Mouse (Mus musculus) stomach, postnatal 0 days (tissue): ENCODE measurements at regions not wholly inside any gene's neighbourhood (a gene's known extent, or its start where the extent isn't known, plus 50 kb on each side); places are given as distances from the start of the nearest gene placed in this dataset.

Source experiments
- ATAC-seq: fragments of 200-750 bp; cut with Nextera tagmentation; 2 replicates; pipeline ENCODE4 v1.8.0; 2017; ENCODE audit not compliant: low FRiP score, low TSS enrichment
- DNase-seq: peaks from one replicate; pipeline ENCODE4 v3.0.0-alpha.2; 2016; ENCODE audit warnings: low spot score
- H3K27ac ChIP-seq: fragments of 300-500 bp; sonication (generic); replicated peaks from 2 replicates; pipeline ENCODE4 v1.5.1; 2014; ENCODE audit warnings: mild to moderate bottlenecking, control low read depth
- H3K27me3 ChIP-seq: fragments of 300-500 bp; sonication (generic); 2 replicates; pipeline ENCODE4 v1.6.1; 2014; ENCODE audit warnings: low read length; ENCODE audit not compliant: control insufficient read depth, insufficient read depth
- H3K36me3 ChIP-seq: fragments of 300-500 bp; sonication (generic); 2 replicates; pipeline ENCODE4 v1.6.1; 2014; ENCODE audit warnings: low read length, mixed read lengths; ENCODE audit not compliant: control insufficient read depth, insufficient read depth
- H3K4me1 ChIP-seq: fragments of 300-500 bp; sonication (generic); replicated peaks from 2 replicates; pipeline ENCODE4 v1.6.1; 2014; ENCODE audit warnings: antibody characterized with exemption; ENCODE audit not compliant: control insufficient read depth, insufficient read depth
- H3K4me2 ChIP-seq: fragments of 300-500 bp; sonication (generic); replicated peaks from 2 replicates; pipeline ENCODE4 v1.6.1; 2014; ENCODE audit warnings: low read depth, mild to moderate bottlenecking, control low read depth, moderate library complexity
- H3K4me3 ChIP-seq: fragments of 300-500 bp; sonication (generic); 2 replicates; pipeline ENCODE4 v1.5.1; 2014; ENCODE audit warnings: low read depth, low read length, control low read depth
- H3K9ac ChIP-seq: fragments of 300-500 bp; sonication (generic); 2 replicates; pipeline ENCODE4 v1.6.1; 2014; ENCODE audit warnings: mild to moderate bottlenecking, low read length, control low read depth, mixed read lengths
- H3K9me3 ChIP-seq: fragments of 300-500 bp; sonication (generic); 2 replicates; pipeline ENCODE4 v1.6.1; 2016; ENCODE audit warnings: low read length; ENCODE audit not compliant: control insufficient read depth
- CTCF ChIP-seq: IDR thresholded peaks from 2 replicates; pipeline ENCODE4 v1.5.1; 2016; ENCODE audit warnings: antibody characterized with exemption, low read depth, mild to moderate bottlenecking, moderate library complexity
- EP300 ChIP-seq: optimal IDR thresholded peaks from 2 replicates; pipeline ENCODE3; 2016; ENCODE audit warnings: antibody characterized with exemption
- WGBS: fragments of 180-500 bp; shearing (Covaris S2); extraction: QIAGEN DNeasy Blood & Tissue Kit; methylation state at CpG from one replicate; pipeline ENCODE4 v1.1.7; 2014; 5-methylcytosine and 5-hydroxymethylcytosine counted together

DNA sequence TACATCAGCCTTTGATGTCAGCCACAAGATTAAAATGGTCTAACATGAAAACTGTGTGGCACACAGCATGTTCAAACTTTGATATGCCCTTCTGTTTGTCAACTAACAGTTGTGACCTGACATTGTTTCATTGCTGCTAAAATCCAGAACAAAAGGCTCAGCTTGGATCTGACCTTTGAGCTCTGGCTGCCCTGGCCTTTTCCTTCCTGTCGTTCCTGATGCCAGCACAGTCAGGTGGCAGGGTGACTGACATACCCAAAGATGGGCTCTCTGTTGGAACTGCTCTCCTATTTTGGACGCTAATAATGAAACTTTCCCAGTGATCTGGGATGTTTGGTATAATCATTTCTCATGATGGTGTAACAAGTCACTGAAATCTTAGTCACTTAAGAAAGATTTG lies 416.8 kb upstream of the Mki67 start:
- Histone ChIP-seq H3K4me3 (no peak overlapping the region), H3K27ac (no peak overlapping the region), H3K36me3 (no peaks in the 10 kb centered on the region), H3K4me1 (no peaks in the 10 kb centered on the region), H3K9ac (no peak overlapping the region), H3K9me3 (no peaks in the 10 kb centered on the region), H3K4me2 (no peak overlapping the region), H3K27me3 (no peaks in the 10 kb centered on the region)
- WGBS, result 63% methylated on average over 2 of the region's 2 CpGs
- no peak for TF ChIP-seq EP300
- no peak for TF ChIP-seq CTCF
- ATAC-seq (no peak), DNase-seq (no peak)

DNA sequence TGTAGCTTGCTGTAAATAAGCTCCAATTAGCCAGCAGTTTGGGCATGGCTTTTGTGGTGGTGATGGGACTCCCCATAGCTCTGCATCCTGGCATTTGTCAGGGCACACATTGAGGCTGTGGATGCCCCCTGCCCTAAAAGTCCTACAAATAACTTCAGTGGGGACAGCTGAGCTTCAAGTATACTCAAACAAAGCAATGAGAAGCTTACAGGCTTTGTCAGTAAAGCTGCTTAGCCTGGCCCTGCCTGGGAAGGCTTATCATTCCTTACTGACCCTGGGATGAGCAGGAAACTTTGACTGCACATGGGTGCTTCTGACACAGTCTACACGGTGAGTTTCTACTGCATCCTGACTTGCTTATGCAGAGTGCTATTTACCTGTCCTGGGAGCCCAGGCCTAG lies 420.5 kb upstream of the Mki67 start:
- 73% methylated on average over 1 of the region's 1 CpGs for WGBS

DNA sequence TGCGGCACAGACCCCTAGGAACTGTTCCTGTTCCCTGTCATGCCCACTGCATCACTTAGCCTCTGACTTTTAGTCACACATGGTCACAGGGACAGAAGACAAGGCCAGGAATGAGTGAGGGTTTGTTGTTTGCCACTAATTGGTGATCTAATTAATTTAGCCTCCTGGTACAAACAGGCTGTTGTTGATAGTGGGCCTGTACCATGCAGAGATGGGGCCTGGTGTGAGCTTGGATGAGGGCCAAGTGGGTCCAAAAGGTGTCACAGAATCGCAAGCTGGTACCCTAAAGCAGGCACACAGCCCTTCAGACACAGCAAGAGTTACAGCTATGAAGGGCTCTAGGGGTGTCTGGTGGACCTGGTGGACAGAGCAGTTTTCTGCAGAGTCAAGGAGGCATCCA lies 421.2 kb upstream of the Mki67 start:
- Histone ChIP-seq H3K9me3 (no peaks in the 10 kb centered on the region), H3K4me1 (no peaks in the 10 kb centered on the region), H3K27me3 (no peaks in the 10 kb centered on the region), H3K36me3 (no peaks in the 10 kb centered on the region), H3K4me2 (no peak overlapping the region), H3K9ac (no peak overlapping the region), H3K27ac (no peak overlapping the region), H3K4me3 (no peak overlapping the region)
- TF ChIP-seq EP300 (no peak), CTCF (no peak)
- DNase-seq (no peak), ATAC-seq (no peak)
- WGBS, result 79% methylated on average over 2 of the region's 2 CpGs

More for the DNA sequence above, 420.5 kb upstream of the Mki67 start:
- Histone ChIP-seq H3K9me3 (no peaks in the 10 kb centered on the region), H3K9ac (no peak overlapping the region), H3K36me3 (no peaks in the 10 kb centered on the region), H3K4me3 (no peak overlapping the region), H3K4me2 (no peak overlapping the region), H3K27me3 (no peaks in the 10 kb centered on the region), H3K27ac (no peak overlapping the region), H3K4me1 (no peaks in the 10 kb centered on the region)
- DNase-seq (no peak), ATAC-seq (no peak)
- TF ChIP-seq EP300 (no peak), CTCF (no peak)

DNA sequence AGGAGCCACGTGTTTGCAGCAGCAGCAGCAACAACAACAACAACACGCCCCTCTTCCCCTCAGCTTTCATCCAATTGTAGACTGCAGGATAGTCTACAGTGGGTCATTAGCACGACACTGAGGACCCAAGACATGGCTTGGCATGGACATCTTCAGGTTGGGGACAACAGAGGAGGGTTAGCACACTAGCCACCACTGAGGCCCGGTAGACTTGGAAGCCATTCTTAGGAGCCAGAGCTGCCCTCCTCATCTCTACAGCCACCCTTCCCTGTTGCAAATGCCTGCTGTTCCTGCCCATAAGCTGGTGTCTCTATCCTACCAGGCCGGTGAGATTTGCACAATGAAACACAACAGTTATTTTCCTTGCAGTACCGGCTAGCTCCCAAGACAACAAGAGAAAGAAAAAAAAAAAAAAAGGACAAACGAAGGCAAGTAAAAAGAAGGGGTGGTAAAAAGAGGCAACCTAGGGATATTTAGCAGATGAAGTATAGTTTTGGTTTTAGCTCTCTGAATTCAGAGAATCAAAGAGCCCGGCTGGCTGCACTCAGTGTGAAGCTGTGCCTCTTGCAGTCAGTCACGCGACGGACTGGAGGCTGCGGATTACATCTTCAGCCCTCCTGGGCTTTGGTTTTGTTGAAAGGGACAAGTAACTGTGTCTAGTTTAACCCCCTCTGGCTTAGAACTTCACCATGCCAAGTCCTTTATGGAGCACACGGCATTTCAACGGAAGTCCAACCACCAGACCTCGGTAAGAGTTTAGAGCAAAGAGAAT lies 421.9 kb upstream of the Mki67 start:
- Histone ChIP-seq H3K4me2 (no peak overlapping the region), H3K27ac (no peak overlapping the region), H3K9me3 (no peaks in the 10 kb centered on the region), H3K4me3 (no peak overlapping the region), H3K9ac (no peak overlapping the region), H3K36me3 (no peaks in the 10 kb centered on the region), H3K27me3 (no peaks in the 10 kb centered on the region), H3K4me1 (no peaks in the 10 kb centered on the region)
- TF ChIP-seq EP300, result no peak
- TF ChIP-seq CTCF, result no peak
- WGBS, result 81% methylated on average over 15 of the region's 15 CpGs
- ATAC-seq (no peak), DNase-seq (no peak)

DNA sequence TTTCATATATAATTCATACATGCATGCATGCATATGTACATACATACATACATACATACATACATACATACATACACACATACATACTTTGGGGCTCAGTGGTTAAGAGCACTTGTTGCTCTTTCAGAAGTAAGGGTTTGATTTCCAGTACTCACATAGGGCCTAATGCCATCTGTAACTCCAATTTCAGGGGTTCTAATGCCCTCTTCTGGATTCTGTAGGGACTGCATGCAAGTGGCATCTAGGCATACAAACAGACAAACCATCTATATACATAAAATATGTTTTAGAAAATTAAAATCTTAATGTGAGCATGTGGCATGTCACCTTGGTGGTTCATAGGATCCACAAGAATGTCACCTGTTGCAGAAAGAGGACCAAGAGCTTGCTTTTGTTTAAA lies 426.7 kb upstream of the Mki67 start:
- Histone ChIP-seq H3K4me2 (no peak overlapping the region), H3K36me3 (no peaks in the 10 kb centered on the region), H3K9ac (no peak overlapping the region), H3K4me3 (no peak overlapping the region), H3K4me1 (no peaks in the 10 kb centered on the region), H3K27me3 (no peaks in the 10 kb centered on the region), H3K9me3 (no peaks in the 10 kb centered on the region), H3K27ac (no peak overlapping the region)
- ATAC-seq (no peak), DNase-seq (no peak)
- TF ChIP-seq EP300 (no peak), CTCF (peak; percentile 51)

DNA sequence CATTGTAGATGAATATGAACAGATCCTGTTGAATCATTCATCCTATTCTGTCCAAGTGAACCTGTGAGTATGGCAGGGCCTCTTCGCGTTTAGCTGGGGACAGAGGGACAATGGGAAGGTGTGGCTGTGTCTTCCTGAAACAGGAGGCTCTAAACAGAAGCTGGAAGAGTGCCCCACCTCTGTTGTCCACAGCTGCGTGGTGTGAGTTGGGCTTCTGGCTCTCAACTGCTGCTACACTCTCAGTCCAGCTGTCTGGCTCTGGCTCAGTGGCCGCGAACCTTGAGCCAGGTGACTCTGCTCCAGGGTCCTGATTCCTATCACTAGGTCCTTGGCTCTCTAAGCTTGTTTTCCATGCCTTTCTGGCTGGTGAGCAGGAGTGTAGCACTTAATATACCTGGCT lies 434.0 kb upstream of the Mki67 start:
- Histone ChIP-seq H3K9me3 (no peaks in the 10 kb centered on the region), H3K27me3 (no peaks in the 10 kb centered on the region), H3K27ac (no peak overlapping the region), H3K4me1 (no peaks in the 10 kb centered on the region), H3K9ac (no peak overlapping the region), H3K4me3 (no peak overlapping the region), H3K36me3 (no peaks in the 10 kb centered on the region), H3K4me2 (no peak overlapping the region)
- ATAC-seq (no peak), DNase-seq (no peak)
- TF ChIP-seq CTCF (no peak), EP300 (no peak)
- 56% methylated on average over 5 of the region's 5 CpGs for WGBS
